Mouse (Mus musculus) intestine, embryonic 16.5 days (tissue): ENCODE results near the gene Rhbg. TPM values are rescaled to one million over a fixed set of nuclear protein-coding genes. Genes with fewer than 3 reads are reported as not detected.
"Not testable (repeated sequence)": the region's sequence is repeated elsewhere in the genome, so short reads cannot be mapped to it uniquely, and the experiment has no call there.

Experiments
- ATAC-seq: fragments of 200-750 bp; cut with Nextera tagmentation; 2 replicates; pipeline ENCODE4 v1.8.0; 2017; ENCODE audit warnings: moderate TSS enrichment, moderate library complexity
- H3K27ac ChIP-seq: fragments of 300-500 bp; sonication (generic); 2 replicates; pipeline ENCODE4 v1.5.1; 2014; ENCODE audit warnings: mild to moderate bottlenecking, low read length
- H3K27me3 ChIP-seq: fragments of 300-500 bp; sonication (generic); replicated peaks from 2 replicates; pipeline ENCODE4 v1.6.1; 2014; ENCODE audit warnings: low read length, control low read depth, mixed read lengths; ENCODE audit not compliant: control insufficient read depth, insufficient read depth
- H3K36me3 ChIP-seq: fragments of 300-500 bp; sonication (generic); 2 replicates; pipeline ENCODE4 v1.6.1; 2014; ENCODE audit warnings: low read length, control low read depth; ENCODE audit not compliant: control insufficient read depth, insufficient read depth
- H3K4me1 ChIP-seq: fragments of 300-500 bp; sonication (generic); 2 replicates; pipeline ENCODE4 v1.6.1; 2014; ENCODE audit warnings: low read length, control low read depth, mixed read lengths; ENCODE audit not compliant: control insufficient read depth, insufficient read depth
- H3K4me2 ChIP-seq: fragments of 300-500 bp; sonication (generic); 2 replicates; pipeline ENCODE4 v1.6.1; 2014; ENCODE audit warnings: low read depth, low read length, control low read depth
- H3K4me3 ChIP-seq: fragments of 300-500 bp; sonication (generic); 2 replicates; pipeline ENCODE4 v1.5.1; 2014; ENCODE audit warnings: mild to moderate bottlenecking, low read length
- H3K9ac ChIP-seq: fragments of 300-500 bp; sonication (generic); 2 replicates; pipeline ENCODE4 v1.6.1; 2014; ENCODE audit warnings: low read depth, low read length
- H3K9me3 ChIP-seq: fragments of 300-500 bp; sonication (generic); 2 replicates; pipeline ENCODE4 v1.6.1; 2016; ENCODE audit warnings: low read length, control low read depth; ENCODE audit not compliant: control insufficient read depth
- WGBS: fragments of 180-500 bp; shearing (Covaris S2); extraction: QIAGEN DNeasy Blood & Tissue Kit; methylation state at CpG from one replicate; pipeline ENCODE4 v1.1.7; 2014; 5-methylcytosine and 5-hydroxymethylcytosine counted together
- polyA plus RNA-seq: library from polyadenylated mRNA; unstranded; fragments of >200 nt; fragmentation: Nextera tagmentation; extraction: Ambion mirVana; gene quantifications from 2 replicates; pipeline ENCODE4 v1.2.1, GENCODE M21; 2015

Gene Rhbg
- 0.69 and 1.3 TPM in 2 replicates for polyA plus RNA-seq

GRCm38 (mm10) chr3:88254268-88254926 is at the start of gene Rhbg:
Gene Rhbg (minus strand): TSS chr3:88254709.
- Histone ChIP-seq H3K4me3 (peak within 1 kb of the TSS; percentile 50), H3K36me3 (no peaks in the 10 kb centered on the region), H3K9me3 (no peaks in the 10 kb centered on the region), H3K4me2 (peak within 1 kb of the TSS; percentile 66), H3K9ac (peak within 1 kb of the TSS; percentile 56), H3K4me1 (peaks cover 17% of the 10 kb centered on the region), H3K27ac (no peak within 1 kb of the TSS), H3K27me3 (peaks cover 13% of the 10 kb centered on the region; the same call in 1 of the 2 replicates)
- ATAC-seq = peak; percentile 80
- 2% methylated on average over 34 of the region's 34 CpGs for WGBS

GRCm38 (mm10) chr3:88299172-88299571 is 44.7 kb upstream of the Rhbg start:
- Histone ChIP-seq H3K9me3 (no peaks in the 10 kb centered on the region), H3K36me3 (0 out of 2 replicates have a peak, but pooled peaks cover 13% of the 10 kb centered on the region), H3K4me2 (no peak overlapping the region), H3K27me3 (no peaks in the 10 kb centered on the region), H3K27ac (no peak overlapping the region), H3K9ac (no peak overlapping the region), H3K4me1 (peaks cover 10% of the 10 kb centered on the region), H3K4me3 (no peak overlapping the region)
- no peak for ATAC-seq
- 76% methylated on average over 1 of the region's 1 CpGs for WGBS

- H3K9me3 ChIP-seq = no peaks in the 10 kb centered on the region
- H3K27ac ChIP-seq = peak overlapping the region; percentile 94
- WGBS = under 1% methylated on average over 30 of the region's 30 CpGs
- H3K4me3 ChIP-seq = peak overlapping the region; percentile 92
- peak overlapping the region; percentile 90 for H3K9ac ChIP-seq
- peak overlapping the region; percentile 70 for H3K4me2 ChIP-seq
- H3K27me3 ChIP-seq = no peaks in the 10 kb centered on the region
- H3K36me3 ChIP-seq = 0 out of 2 replicates have a peak, but pooled peaks cover 11% of the 10 kb centered on the region
- peaks cover 10% of the 10 kb centered on the region for H3K4me1 ChIP-seq
- 0 out of 2 replicates have a peak, but pooled peaks have one; percentile 22 for ATAC-seq
Measured at GRCm38 (mm10) chr3:88297321-88297851, 42.9 kb upstream of the Rhbg start.

GRCm38 (mm10) chr3:88296561-88297318 is 42.2 kb upstream of the Rhbg start, which contains the start of the genes Tsacc and Cct3:
Gene Tsacc (minus strand): TSS chr3:88296999.
Gene Cct3 (plus strand): TSS chr3:88297116.
- peaks cover 10% of the 10 kb centered on the region for H3K4me1 ChIP-seq
- H3K9ac ChIP-seq = peak within 1 kb of the TSS; percentile 90
- under 1% methylated on average over 44 of the region's 44 CpGs for WGBS
- H3K4me3 ChIP-seq = peak within 1 kb of the TSS; percentile 92
- peak within 1 kb of the TSS; percentile 94 for H3K27ac ChIP-seq
- 0 out of 2 replicates have a peak, but pooled peaks cover 6% of the 10 kb centered on the region for H3K36me3 ChIP-seq
- peak within 1 kb of the TSS; percentile 70 for H3K4me2 ChIP-seq
- no peaks in the 10 kb centered on the region for H3K27me3 ChIP-seq
- no peaks in the 10 kb centered on the region for H3K9me3 ChIP-seq
- peak; percentile 99 for ATAC-seq

GRCm38 (mm10) chr3:88296110-88296560 is 41.6 kb upstream of the Rhbg start:
- Histone ChIP-seq H3K27ac (peak overlapping the region; percentile 92), H3K4me3 (peak overlapping the region; percentile 92), H3K4me2 (peak overlapping the region; percentile 66), H3K36me3 (0 out of 2 replicates have a peak, but pooled peaks cover 6% of the 10 kb centered on the region), H3K4me1 (peaks cover 10% of the 10 kb centered on the region), H3K27me3 (no peaks in the 10 kb centered on the region), H3K9me3 (no peaks in the 10 kb centered on the region), H3K9ac (peak overlapping the region; percentile 72)
- peak; percentile 24 for ATAC-seq
- under 1% methylated on average over 12 of the region's 12 CpGs for WGBS

- ATAC-seq, H3K4me1 ChIP-seq, H3K27me3 ChIP-seq, H3K36me3 ChIP-seq, H3K27ac ChIP-seq, H3K4me3 ChIP-seq, H3K9me3 ChIP-seq, H3K4me2 ChIP-seq: not testable (repeated sequence)
- H3K9ac ChIP-seq = peak overlapping the region; percentile 46
- WGBS = 50% methylated on average over 1 of the region's 1 CpGs
Measured at GRCm38 (mm10) chr3:88295272-88295671, 40.8 kb upstream of the Rhbg start.

- H3K4me2 ChIP-seq = no peak overlapping the region
- no peak overlapping the region for H3K4me3 ChIP-seq
- no peak for ATAC-seq
- WGBS = 51% methylated on average over 4 of the region's 4 CpGs
- H3K9me3 ChIP-seq = no peaks in the 10 kb centered on the region
- no peak overlapping the region for H3K9ac ChIP-seq
- no peaks in the 10 kb centered on the region for H3K36me3 ChIP-seq
- 0 out of 2 replicates have a peak, but pooled peaks cover 2% of the 10 kb centered on the region for H3K4me1 ChIP-seq
- no peaks in the 10 kb centered on the region for H3K27me3 ChIP-seq
- no peak overlapping the region for H3K27ac ChIP-seq
Measured at GRCm38 (mm10) chr3:88291970-88292369, 37.5 kb upstream of the Rhbg start.

GRCm38 (mm10) chr3:88288133-88288713 is 33.7 kb upstream of the Rhbg start:
- not testable (repeated sequence) for ATAC-seq, H3K27me3 ChIP-seq, H3K4me2 ChIP-seq, H3K9ac ChIP-seq, H3K36me3 ChIP-seq, H3K9me3 ChIP-seq, H3K4me3 ChIP-seq, H3K27ac ChIP-seq, H3K4me1 ChIP-seq
- 68% methylated on average over 8 of the region's 10 CpGs for WGBS

GRCm38 (mm10) chr3:88287110-88287509 is 32.6 kb upstream of the Rhbg start, which contains the start of gene Gm38392:
Gene Gm38392 (minus strand): TSS chr3:88287210.
- no peak within 1 kb of the TSS for H3K9ac ChIP-seq
- no peak within 1 kb of the TSS for H3K4me3 ChIP-seq
- no peak for ATAC-seq
- H3K27ac ChIP-seq = no peak within 1 kb of the TSS
- no peaks in the 10 kb centered on the region for H3K4me1 ChIP-seq
- 94% methylated on average over 4 of the region's 4 CpGs for WGBS
- H3K27me3 ChIP-seq = no peaks in the 10 kb centered on the region
- no peak within 1 kb of the TSS for H3K4me2 ChIP-seq
- H3K36me3 ChIP-seq = no peaks in the 10 kb centered on the region
- H3K9me3 ChIP-seq = no peaks in the 10 kb centered on the region
